Mouse (Mus musculus) macrophage (primary cell): ENCODE results near the gene Cdh4. TPM values are rescaled to one million over a fixed set of nuclear protein-coding genes. Genes with fewer than 3 reads are reported as not detected.
A peak's percentile ranks its signal among the peaks of the same experiment; 100 is the strongest.

Source experiments
- H3K27ac ChIP-seq: fragments of 350-480 bp; formaldehyde crosslinking; 2 replicates; pipeline ENCODE4 v1.9.0; 2021
- H3K36me3 ChIP-seq: fragments of 350-480 bp; formaldehyde crosslinking; 2 replicates; pipeline ENCODE4 v1.9.0; 2021; ENCODE audit errors: inconsistent target
- H3K4me3 ChIP-seq: fragments of 350-480 bp; formaldehyde crosslinking; 2 replicates; pipeline ENCODE4 v1.9.0; 2021; ENCODE audit errors: inconsistent target
- H3K79me2 ChIP-seq: fragments of 350-480 bp; formaldehyde crosslinking; 2 replicates; pipeline ENCODE4 v1.9.0; 2021; ENCODE audit errors: inconsistent target
- WGBS: methylation state at CpG from one replicate; pipeline ENCODE4 v1.1.7; 2026; ENCODE audit warnings: inconsistent platforms; ENCODE audit not compliant: missing documents; 5-methylcytosine and 5-hydroxymethylcytosine counted together
- polyA plus RNA-seq: library from polyadenylated mRNA; stranded (reverse); fragments of 250-400 nt; gene quantifications from 3 replicates; pipeline ENCODE4 v1.2.4, GENCODE M21; 2018; ENCODE audit warnings: inconsistent platforms

The Cdh4 gene
- polyA plus RNA-seq, 1 experiment from 2014 or later: not detected

DNA sequence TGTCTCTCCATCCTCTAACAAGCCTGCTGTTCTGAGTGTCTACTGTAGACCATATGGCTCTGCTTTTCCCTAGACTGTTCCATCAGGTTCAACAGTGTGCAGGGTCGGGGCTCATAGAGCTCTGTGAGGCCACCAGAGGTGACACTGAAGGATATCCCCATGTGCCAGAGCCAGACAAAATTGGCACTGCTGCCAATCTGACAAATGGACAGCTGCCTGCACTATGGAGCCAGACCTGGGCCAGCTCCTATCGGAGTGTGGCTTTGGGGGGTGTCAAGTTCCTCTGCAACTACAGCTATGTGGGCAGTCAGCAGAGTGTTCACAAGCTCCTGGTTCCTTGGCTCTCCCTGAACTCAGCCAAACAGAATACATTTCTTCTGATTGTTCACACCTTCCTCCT lies 164.1 kb downstream of the Cdh4 start:
- WGBS: 77% methylated on average over 2 of the region's 2 CpGs
- Histone ChIP-seq H3K79me2 (no peaks in the 10 kb centered on the region), H3K4me3 (no peak overlapping the region), H3K36me3 (no peaks in the 10 kb centered on the region), H3K27ac (no peak overlapping the region)

DNA sequence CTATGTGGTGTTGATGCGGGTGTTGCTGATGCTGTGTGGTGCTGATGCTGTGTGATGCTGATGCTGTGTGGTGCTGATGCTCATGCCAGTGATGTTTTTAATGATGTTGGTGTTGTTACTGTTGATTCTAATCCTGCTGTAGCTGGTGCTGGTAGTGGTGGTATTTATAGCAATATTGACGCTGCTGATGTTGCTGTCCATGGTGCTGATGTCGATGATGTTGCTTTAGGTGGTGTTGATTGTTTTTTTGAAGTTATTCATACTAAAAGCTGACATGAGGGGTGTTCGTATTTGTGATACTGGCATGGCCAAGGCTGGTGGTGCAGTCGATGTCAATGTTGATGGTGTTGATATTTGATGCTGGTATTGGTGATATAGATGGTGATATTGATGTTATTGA lies 173.7 kb downstream of the Cdh4 start:
- Histone ChIP-seq H3K79me2 (no peaks in the 10 kb centered on the region), H3K36me3 (no peaks in the 10 kb centered on the region), H3K27ac (no peak overlapping the region), H3K4me3 (no peak overlapping the region)
- WGBS: 60% methylated on average over 5 of the region's 5 CpGs

DNA sequence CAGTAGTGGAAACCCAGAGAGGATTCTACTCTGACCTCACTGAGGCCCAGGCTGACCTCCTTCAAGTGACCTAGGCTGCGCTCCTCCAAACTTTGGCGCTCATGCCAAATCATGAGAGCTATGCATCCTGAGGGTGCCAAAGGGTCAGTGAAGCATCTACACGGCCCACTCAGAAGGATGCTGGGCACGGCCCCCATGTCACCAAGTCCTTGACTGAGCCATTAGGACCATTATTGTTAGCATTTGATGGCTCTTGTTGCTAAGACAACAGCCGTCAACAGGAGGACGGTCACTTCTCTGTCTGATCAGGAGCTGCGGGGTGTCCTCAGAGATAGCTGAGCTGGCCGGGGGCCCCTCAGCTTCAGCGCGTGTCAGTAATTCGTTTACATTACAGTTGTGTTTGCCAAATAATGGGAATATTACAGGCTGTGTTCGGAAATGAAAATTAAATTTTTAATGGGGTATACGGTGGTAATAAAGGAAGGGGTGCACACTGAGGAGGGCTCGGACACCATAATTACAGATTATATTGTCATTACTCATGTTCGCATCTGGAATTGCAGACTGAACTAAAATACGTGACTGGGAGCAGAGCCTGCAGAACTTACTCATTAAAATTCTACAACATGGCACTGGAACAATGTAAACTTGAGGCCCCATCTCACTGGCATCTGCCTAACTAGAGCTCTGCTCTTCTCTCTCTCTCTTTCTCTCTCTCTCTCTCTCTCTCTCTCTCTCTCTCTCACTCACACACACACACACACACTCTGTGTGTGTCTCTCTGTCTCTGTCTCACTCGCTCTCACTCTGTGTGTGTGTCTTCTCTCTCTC lies 181.6 kb downstream of the Cdh4 start:
- Histone ChIP-seq H3K36me3 (no peaks in the 10 kb centered on the region), H3K79me2 (no peaks in the 10 kb centered on the region), H3K27ac (no peak overlapping the region), H3K4me3 (no peak overlapping the region)
- 90% methylated on average over 17 of the region's 17 CpGs for WGBS

DNA sequence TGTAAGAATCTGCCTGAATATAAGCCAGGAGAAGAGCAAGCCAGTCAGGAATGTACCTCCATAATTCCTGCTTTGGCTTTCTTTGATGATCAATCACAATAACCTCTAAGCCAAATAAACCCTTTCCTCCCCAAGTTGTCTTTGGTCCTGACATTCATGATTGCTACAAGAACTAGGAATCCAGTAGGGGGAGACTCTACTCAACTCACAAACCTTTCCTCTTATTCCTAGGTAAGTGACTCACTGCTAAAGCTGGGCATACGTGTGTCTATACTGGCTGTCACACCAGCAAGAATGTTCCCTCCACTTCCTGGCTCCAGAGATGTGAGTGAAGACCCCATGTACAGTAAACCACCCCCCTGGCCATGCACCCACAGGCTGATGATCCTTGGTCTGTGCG lies 185.3 kb downstream of the Cdh4 start:
- Histone ChIP-seq H3K36me3 (no peaks in the 10 kb centered on the region), H3K4me3 (no peak overlapping the region), H3K79me2 (no peaks in the 10 kb centered on the region), H3K27ac (no peak overlapping the region)
- 72% methylated on average over 2 of the region's 2 CpGs for WGBS

GRCm38 (mm10) chr2:179630720-179631119 lies 188.5 kb downstream of the Cdh4 start:
- 85% methylated on average over 10 of the region's 10 CpGs for WGBS
- no peak overlapping the region for H3K27ac ChIP-seq
- H3K4me3 ChIP-seq: no peak overlapping the region
- H3K36me3 ChIP-seq: no peaks in the 10 kb centered on the region
- H3K79me2 ChIP-seq: no peaks in the 10 kb centered on the region

DNA sequence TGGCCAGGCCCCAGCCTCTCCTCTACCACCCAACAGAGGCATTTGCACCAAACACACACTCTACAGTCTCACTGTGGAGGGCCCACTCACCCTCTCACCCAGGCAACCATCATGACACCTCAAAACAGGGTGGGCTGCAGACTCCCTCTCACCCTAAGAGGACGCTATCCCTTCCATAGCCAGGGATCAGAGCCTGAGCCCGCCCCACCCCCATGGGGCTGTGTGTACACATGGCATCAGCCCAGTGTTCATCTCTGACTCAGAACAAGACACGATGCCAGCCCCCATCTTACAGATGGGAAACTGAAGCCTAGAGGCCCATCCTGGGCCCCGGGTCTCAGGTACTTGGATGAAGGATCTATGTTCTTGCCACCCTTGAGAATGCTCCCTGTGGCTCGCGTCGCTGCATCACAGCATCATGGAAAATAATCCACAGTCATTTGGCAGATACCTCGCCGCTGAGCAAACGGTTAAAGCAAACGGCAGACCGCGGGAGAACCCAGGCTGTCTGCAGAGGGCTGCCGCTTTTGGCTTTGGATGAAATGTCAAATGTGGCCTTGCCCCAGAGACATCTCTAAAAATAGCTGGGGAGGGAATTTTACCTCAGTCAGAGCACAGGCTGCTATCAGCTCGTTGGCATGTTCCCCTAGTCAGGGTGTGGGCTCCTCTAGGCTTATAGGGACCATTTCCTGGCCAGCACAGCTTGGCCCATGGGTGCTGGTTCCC lies 198.5 kb downstream of the Cdh4 start:
- Histone ChIP-seq H3K4me3 (no peak overlapping the region), H3K36me3 (no peaks in the 10 kb centered on the region), H3K79me2 (no peaks in the 10 kb centered on the region), H3K27ac (no peak overlapping the region)
- WGBS: 87% methylated on average over 15 of the region's 15 CpGs

GRCm38 (mm10) chr2:179648573-179649263 lies 206.5 kb downstream of the Cdh4 start:
- WGBS: 52% methylated on average over 20 of the region's 20 CpGs
- Histone ChIP-seq H3K27ac (peak overlapping the region; percentile 2; the same call in 1 of the 2 replicates), H3K4me3 (no peak overlapping the region)

DNA sequence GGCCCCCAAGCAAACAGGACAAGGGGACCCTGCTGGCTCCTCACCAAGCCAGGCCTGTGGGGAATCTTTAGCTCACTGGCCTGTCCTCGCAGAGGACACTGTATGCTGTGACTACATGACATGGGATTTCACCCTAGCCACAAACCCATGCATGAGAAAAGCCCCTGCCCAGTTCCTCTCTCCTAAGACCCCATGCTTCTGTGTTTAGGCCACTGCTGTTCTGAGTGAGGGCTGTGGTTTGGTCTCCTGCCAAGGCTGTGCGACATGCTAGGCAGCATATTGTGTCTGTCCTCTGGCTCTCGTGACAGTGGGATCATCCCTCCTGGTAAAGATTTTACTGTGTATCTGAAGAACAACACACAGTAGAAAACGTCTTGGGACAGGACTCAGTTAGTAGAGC lies 207.1 kb downstream of the Cdh4 start:
- no peaks in the 10 kb centered on the region for H3K36me3 ChIP-seq
- no peak overlapping the region for H3K4me3 ChIP-seq
- H3K27ac ChIP-seq: peak overlapping the region; percentile 2; the same call in 1 of the 2 replicates
- no peaks in the 10 kb centered on the region for H3K79me2 ChIP-seq
- 31% methylated on average over 4 of the region's 4 CpGs for WGBS

More at GRCm38 (mm10) chr2:179648573-179649263, 206.5 kb downstream of the Cdh4 start:
- Histone ChIP-seq H3K79me2 (no peaks in the 10 kb centered on the region), H3K36me3 (no peaks in the 10 kb centered on the region)

DNA sequence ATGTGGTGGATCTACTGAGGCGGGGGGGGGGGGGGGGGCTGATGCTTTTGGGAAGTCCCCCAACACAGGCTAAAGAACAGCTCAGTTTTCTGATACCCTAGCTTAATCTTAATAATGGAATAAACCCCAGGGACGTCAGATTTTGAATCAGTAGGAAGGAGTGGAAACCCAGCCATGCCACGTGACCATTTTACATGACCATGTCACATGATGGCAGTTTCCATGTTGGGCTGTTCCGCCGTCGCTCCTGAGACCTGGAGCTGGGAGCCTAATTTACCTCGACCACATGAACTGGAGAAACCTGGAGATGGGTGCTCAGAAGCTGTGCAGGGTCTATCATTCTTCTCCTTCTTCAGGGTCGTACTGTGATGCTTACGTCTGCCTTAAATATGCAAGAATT lies 207.9 kb downstream of the Cdh4 start:
- no peaks in the 10 kb centered on the region for H3K36me3 ChIP-seq
- WGBS: 90% methylated on average over 9 of the region's 9 CpGs

DNA sequence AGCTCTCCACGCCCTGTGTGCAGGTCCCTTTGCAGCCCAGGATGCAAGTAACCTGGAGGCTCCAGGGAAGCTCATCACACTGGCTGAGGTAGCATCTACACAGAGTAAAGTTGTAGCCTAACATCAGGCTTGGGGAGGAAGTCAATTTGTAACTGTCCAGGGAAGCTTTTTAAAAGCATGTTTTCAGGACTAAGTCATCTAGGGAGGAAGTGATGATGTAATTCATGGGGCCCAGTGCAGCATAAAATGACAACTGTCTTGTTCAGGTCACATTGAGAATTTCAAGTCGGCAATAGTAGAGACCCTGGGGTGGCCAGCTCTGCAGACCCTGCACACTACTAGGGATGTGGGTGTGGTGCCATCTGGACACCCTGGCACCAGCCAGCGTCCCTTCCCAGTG lies 213.3 kb downstream of the Cdh4 start:
- 60% methylated on average over 3 of the region's 3 CpGs for WGBS

More for the DNA sequence above, 207.9 kb downstream of the Cdh4 start:
- Histone ChIP-seq H3K27ac (no peak overlapping the region), H3K79me2 (no peaks in the 10 kb centered on the region), H3K4me3 (no peak overlapping the region)

DNA sequence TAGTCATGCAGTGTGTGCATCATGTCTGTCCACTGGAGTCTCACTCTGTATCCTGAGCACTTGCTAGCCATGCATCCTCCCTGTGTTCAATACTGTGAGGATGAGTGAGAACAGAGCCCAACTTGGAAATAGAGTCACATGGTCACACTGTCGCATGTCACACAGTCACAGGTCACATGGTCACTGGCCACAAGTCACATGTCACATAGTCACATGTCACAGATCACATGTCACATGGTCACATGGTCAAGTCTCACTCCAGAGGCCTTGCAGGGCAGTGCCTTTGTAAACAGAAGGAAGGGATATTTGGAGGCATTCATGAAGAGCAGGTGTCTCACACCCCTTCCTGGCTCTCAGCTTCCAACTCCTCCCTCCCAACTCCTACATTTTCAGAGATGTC lies 217.0 kb downstream of the Cdh4 start:
- H3K27ac ChIP-seq: peak overlapping the region; percentile 35
- no peaks in the 10 kb centered on the region for H3K79me2 ChIP-seq
- 100% methylated on average over 1 of the region's 1 CpGs for WGBS
- no peaks in the 10 kb centered on the region for H3K36me3 ChIP-seq
- no peak overlapping the region for H3K4me3 ChIP-seq

More for the DNA sequence above, 213.3 kb downstream of the Cdh4 start:
- Histone ChIP-seq H3K4me3 (no peak overlapping the region), H3K36me3 (no peaks in the 10 kb centered on the region), H3K27ac (peak overlapping the region; percentile 25), H3K79me2 (no peaks in the 10 kb centered on the region)

- no peaks in the 10 kb centered on the region for H3K79me2 ChIP-seq
- WGBS: 3% methylated on average over 20 of the region's 20 CpGs
- no peak overlapping the region for H3K27ac ChIP-seq
- peak overlapping the region; percentile 5; the same call in 1 of the 2 replicates for H3K4me3 ChIP-seq
- no peaks in the 10 kb centered on the region for H3K36me3 ChIP-seq
Measured at GRCm38 (mm10) chr2:179661998-179662714, 219.9 kb downstream of the Cdh4 start.

GRCm38 (mm10) chr2:179662739-179663138 lies 220.5 kb downstream of the Cdh4 start:
- H3K79me2 ChIP-seq: no peaks in the 10 kb centered on the region
- whole genome bisulfite sequencing: 4% methylated on average over 9 of the region's 9 CpGs
- no peaks in the 10 kb centered on the region for H3K36me3 ChIP-seq
- H3K4me3 ChIP-seq: peak overlapping the region; percentile 5; the same call in 1 of the 2 replicates
- H3K27ac ChIP-seq: no peak overlapping the region

DNA sequence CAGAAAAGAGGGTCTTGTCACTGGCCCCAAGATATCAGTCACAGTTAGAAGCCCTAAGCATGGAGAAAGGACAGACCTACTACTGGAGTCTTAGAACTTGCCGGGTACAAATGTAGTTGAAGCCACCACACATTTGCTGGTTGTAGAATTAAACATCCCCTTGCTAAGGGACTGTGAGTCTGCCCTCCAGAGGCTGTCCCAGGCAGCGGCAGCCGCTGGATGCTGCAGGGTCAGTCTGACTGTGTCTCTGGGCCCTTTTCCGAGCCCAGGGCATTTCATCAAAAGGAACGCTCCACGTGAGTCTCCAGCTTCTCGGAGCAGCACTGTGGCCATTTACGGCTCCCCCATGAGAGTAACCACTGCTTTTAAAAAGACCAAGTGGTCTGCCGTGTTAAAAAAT lies 221.4 kb downstream of the Cdh4 start:
- H3K4me3 ChIP-seq: no peak overlapping the region
- 64% methylated on average over 9 of the region's 9 CpGs for WGBS

More for the DNA sequence above, 221.4 kb downstream of the Cdh4 start:
- Histone ChIP-seq H3K27ac (no peak overlapping the region), H3K36me3 (no peaks in the 10 kb centered on the region), H3K79me2 (no peaks in the 10 kb centered on the region)
